Mouse (Mus musculus): ENCODE results near the gene 2010111I01Rik.

- no peak for TF ChIP-seq CTCF (IDR thresholded peaks at IDR 0.05; ENCODE audit: low read depth, low read length)
- no peak for TF ChIP-seq POLR2A (IDR thresholded peaks at IDR 0.05; ENCODE audit: borderline replicate concordance, low read depth, low read length)
Observed at GRCm38 (mm10) chr13:63240835-63241234, 276.1 kb downstream of the 2010111I01Rik start.

Data from bone marrow macrophage, adult 2 months (primary cell).